Mouse (Mus musculus) limb, embryonic 12.5 days (tissue): ENCODE results near the gene Olfr15. TPM values are rescaled to one million over a fixed set of nuclear protein-coding genes. Genes with fewer than 3 reads are reported as not detected.
A peak's percentile ranks its signal among the peaks of the same experiment; 100 is the strongest.
"Not testable (repeated sequence)": the region's sequence is repeated elsewhere in the genome, so short reads cannot be mapped to it uniquely, and the experiment has no call there.

Experiments
- ATAC-seq: fragments of 200-750 bp; cut with Nextera tagmentation; 2 replicates; pipeline ENCODE4 v1.8.0; 2017; ENCODE audit warnings: low read depth, moderate TSS enrichment; ENCODE audit not compliant: insufficient number of reproducible peaks, insufficient read depth, low FRiP score, low TSS enrichment
- H3K27ac ChIP-seq: fragments of 300-500 bp; sonication (generic); 2 replicates; pipeline ENCODE4 v1.5.1; 2016; ENCODE audit warnings: mild to moderate bottlenecking, moderate library complexity
- H3K27me3 ChIP-seq: fragments of 300-500 bp; sonication (generic); 2 replicates; pipeline ENCODE4 v1.6.1; 2016; ENCODE audit warnings: mild to moderate bottlenecking, moderate library complexity
- H3K36me3 ChIP-seq: fragments of 300-500 bp; sonication (generic); 2 replicates; pipeline ENCODE4 v1.6.1; 2016; ENCODE audit warnings: mild to moderate bottlenecking, moderate library complexity
- H3K4me1 ChIP-seq: fragments of 300-500 bp; sonication (generic); replicated peaks from 2 replicates; pipeline ENCODE4 v1.6.1; 2016
- H3K4me2 ChIP-seq: fragments of 300-500 bp; sonication (generic); 2 replicates; pipeline ENCODE4 v1.6.1; 2016; ENCODE audit warnings: mild to moderate bottlenecking, moderate library complexity
- H3K4me3 ChIP-seq: fragments of 300-500 bp; sonication (generic); replicated peaks from 2 replicates; pipeline ENCODE4 v1.5.1; 2016; ENCODE audit warnings: mild to moderate bottlenecking
- H3K9ac ChIP-seq: fragments of 300-500 bp; sonication (generic); replicated peaks from 2 replicates; pipeline ENCODE4 v1.6.1; 2016; ENCODE audit warnings: mild to moderate bottlenecking, moderate library complexity
- H3K9me3 ChIP-seq: fragments of 300-500 bp; sonication (generic); 2 replicates; pipeline ENCODE4 v1.6.1; 2016; ENCODE audit warnings: mild to moderate bottlenecking, moderate library complexity
- WGBS: fragments of 180-500 bp; shearing (Covaris S2); methylation state at CpG from one replicate; pipeline ENCODE4 v1.1.7; 2016; 5-methylcytosine and 5-hydroxymethylcytosine counted together
- polyA plus RNA-seq: library from polyadenylated mRNA; unstranded; fragments of >200 nt; fragmentation: Nextera tagmentation; extraction: Ambion mirVana; gene quantifications from 2 replicates; pipeline ENCODE4 v1.2.1, GENCODE M21; 2016

The Olfr15 gene
- polyA plus RNA-seq, 1 experiment from 2014 or later = not detected

DNA sequence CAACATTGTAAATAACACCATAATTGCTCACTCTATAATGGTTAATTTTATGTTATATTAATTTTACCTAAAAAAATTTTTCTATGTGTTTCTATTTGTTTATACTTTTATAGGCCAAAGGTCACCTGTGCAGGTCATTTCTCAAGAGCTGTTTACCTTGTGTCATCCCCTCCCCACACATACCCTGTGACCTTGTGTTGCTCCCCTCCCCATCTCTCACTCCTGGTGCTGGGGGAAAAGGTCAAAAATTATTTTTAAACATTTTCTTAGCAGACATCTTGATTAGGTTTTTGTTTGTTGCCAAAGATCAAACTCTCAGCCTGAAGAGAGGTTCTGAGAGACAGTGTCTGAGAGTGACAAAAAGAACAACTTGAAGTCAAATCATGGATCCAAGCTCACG is 13.1 kb downstream of the Olfr15 start:
- Histone ChIP-seq H3K27ac (no peak overlapping the region), H3K9ac (no peak overlapping the region), H3K4me2 (no peak overlapping the region), H3K27me3 (peaks cover 8% of the 10 kb centered on the region; the same call in 1 of the 2 replicates), H3K4me3 (no peak overlapping the region), H3K4me1 (no peaks in the 10 kb centered on the region; the same call in 1 of the 2 replicates), H3K36me3 (no peaks in the 10 kb centered on the region), H3K9me3 (no peaks in the 10 kb centered on the region)
- WGBS = 59% methylated on average over 1 of the region's 1 CpGs
- no peak for ATAC-seq

DNA sequence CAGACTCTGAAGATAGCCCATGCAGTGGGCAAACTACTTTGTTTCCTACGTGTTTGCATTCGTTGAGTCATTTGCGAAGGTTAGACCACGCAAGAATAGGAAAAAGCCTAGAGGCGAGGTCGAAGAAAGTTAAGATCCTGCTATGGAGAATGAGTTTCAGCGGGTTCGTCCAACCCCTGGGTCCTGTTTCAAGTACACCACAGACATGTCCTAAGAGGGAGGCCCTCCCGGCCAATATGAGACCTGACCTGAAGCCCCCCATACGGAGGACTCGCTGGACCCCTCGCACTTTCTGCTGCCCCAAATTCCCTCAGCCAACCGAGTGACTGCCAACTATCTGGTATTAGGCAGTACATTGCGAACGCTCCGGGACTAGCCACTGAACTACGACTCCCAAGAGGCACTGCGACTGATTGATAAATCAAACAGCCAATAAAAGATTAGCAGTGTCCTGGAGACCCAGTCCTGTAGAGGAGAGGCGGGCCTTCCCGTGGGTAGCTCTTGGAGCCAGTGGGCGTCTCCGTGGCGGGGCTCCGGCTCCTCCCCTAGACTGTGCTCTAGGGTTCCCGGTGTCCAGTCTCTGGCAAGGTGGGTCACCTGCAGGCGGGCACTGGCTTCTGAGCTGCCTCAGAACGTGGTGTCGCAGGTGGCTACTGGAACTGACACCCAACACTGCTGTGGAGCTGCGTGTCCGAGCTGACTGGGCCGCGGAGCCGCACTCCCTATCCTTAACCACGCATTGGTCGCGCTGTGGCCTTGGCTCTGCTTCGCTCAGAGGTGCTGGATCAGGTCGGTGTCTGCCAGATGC is 16.2 kb downstream of the Olfr15 start, which contains the start of gene Zfp174:
Gene Zfp174, plus strand, starts transcription at position 558 of the 808 bp plus-strand sequence.
- no peaks in the 10 kb centered on the region for H3K36me3 ChIP-seq
- peak; percentile 100 for ATAC-seq
- peak within 1 kb of the TSS; percentile 63 for H3K4me2 ChIP-seq
- peak within 1 kb of the TSS; percentile 70 for H3K4me3 ChIP-seq
- no peaks in the 10 kb centered on the region; the same call in 1 of the 2 replicates for H3K4me1 ChIP-seq
- H3K9ac ChIP-seq = peak within 1 kb of the TSS; percentile 66
- H3K27me3 ChIP-seq = no peaks in the 10 kb centered on the region
- no peaks in the 10 kb centered on the region for H3K9me3 ChIP-seq
- WGBS = 4% methylated on average over 38 of the region's 38 CpGs
- H3K27ac ChIP-seq = 0 out of 2 replicates have a peak within 1 kb of the TSS, but pooled peaks have one; percentile 31

DNA sequence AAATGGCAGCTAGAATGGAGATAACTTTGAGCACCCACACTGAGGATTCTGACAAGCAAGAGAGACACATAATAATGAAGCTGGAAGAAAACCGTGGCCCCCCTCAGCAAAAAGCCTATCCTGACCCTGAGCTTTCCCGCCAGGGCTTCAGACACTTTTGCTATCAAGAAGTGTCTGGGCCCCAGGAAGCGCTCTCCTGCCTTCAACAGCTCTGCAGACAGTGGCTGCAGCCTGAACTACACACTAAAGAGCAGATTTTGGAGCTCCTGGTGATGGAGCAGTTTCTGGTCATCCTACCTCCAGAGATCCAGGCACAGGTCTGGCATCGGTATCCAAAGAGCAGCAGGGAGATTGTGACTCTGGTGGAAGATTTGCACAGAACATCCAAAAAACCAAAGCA is 17.2 kb downstream of the Olfr15 start:
- no peak overlapping the region for H3K27ac ChIP-seq
- H3K36me3 ChIP-seq = no peaks in the 10 kb centered on the region
- 69% methylated on average over 4 of the region's 4 CpGs for WGBS
- H3K27me3 ChIP-seq = no peaks in the 10 kb centered on the region
- H3K9ac ChIP-seq = no peak overlapping the region
- no peak for ATAC-seq
- no peaks in the 10 kb centered on the region for H3K9me3 ChIP-seq
- peak overlapping the region; percentile 63 for H3K4me2 ChIP-seq
- no peaks in the 10 kb centered on the region; the same call in 1 of the 2 replicates for H3K4me1 ChIP-seq
- peak overlapping the region; percentile 70 for H3K4me3 ChIP-seq

DNA sequence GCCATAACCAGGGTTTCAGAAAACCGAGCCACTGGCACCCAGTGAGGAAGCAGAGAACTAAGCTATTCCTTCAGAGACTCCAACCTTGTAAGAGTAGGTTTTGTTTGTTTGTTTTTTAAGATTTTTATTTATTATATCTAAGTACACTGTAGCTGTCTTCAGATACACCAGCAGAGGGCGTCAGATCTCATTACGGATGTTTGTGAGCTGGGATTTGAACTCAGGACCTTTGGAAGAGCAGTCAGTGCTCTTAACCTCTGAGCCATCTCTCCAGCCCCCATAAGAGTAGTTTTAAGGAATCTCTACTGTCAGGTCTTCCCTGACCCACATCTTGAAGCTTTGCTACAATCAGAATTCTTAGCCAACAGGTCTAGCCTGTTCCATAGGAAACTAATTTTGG is 17.7 kb downstream of the Olfr15 start:
- Histone ChIP-seq H3K4me3 (no peak overlapping the region), H3K9ac (no peak overlapping the region), H3K27ac (no peak overlapping the region), H3K4me1 (no peaks in the 10 kb centered on the region; the same call in 1 of the 2 replicates), H3K4me2 (no peak overlapping the region), H3K9me3 (no peaks in the 10 kb centered on the region), H3K27me3 (no peaks in the 10 kb centered on the region), H3K36me3 (no peaks in the 10 kb centered on the region)
- ATAC-seq = no peak
- WGBS = 77% methylated on average over 3 of the region's 3 CpGs

DNA sequence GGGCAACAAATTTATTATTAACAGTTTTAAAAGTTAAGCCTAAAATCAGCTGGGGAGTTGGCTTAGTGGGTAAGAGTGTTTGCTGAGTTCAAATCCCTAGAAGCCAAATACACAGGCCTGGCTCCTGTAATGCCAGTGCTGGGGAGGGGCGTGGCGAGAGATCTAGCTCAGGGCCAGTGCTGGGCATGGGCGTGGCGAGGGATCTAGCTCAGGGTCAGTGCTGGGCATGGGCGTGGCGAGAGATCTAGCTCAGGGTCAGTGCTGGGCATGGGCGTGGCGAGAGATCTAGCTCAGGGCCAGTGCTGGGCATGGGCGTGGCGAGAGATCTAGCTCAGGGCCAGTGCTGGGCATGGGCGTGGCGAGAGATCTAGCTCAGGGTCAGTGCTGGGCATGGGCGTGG is 20.6 kb downstream of the Olfr15 start:
- not testable (repeated sequence) for H3K9me3 ChIP-seq, H3K36me3 ChIP-seq, ATAC-seq, H3K27ac ChIP-seq, H3K4me1 ChIP-seq, H3K27me3 ChIP-seq, H3K9ac ChIP-seq, H3K4me2 ChIP-seq, H3K4me3 ChIP-seq
- 84% methylated on average over 13 of the region's 13 CpGs for WGBS

DNA sequence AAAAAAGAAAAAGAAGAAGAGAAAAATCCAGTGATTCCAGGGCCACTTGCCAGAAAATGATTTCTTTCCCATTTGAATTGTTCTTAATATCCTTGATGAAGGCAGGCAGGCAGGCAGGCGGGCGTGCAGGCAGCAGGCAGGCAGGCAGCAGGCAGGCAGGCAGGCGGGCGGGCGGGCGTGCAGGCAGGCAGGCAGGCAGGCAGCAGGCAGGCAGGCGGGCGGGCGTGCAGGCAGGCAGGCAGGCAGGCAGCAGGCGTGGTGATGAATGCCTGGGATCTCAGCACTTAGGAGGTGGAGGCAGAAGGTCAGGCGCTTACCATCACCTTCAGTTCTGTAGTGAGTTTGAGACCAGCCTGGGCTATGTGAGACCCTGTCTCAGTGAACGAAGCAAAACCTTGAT is 21.9 kb downstream of the Olfr15 start:
- no peaks in the 10 kb centered on the region; the same call in 1 of the 2 replicates for H3K4me1 ChIP-seq
- H3K4me2 ChIP-seq = no peak overlapping the region; the same call in 1 of the 2 replicates
- H3K4me3 ChIP-seq = no peak overlapping the region
- no peaks in the 10 kb centered on the region for H3K9me3 ChIP-seq
- 18% methylated on average over 12 of the region's 12 CpGs for WGBS
- H3K36me3 ChIP-seq = no peaks in the 10 kb centered on the region
- no peaks in the 10 kb centered on the region for H3K27me3 ChIP-seq
- ATAC-seq = no peak
- H3K27ac ChIP-seq = no peak overlapping the region
- no peak overlapping the region for H3K9ac ChIP-seq

DNA sequence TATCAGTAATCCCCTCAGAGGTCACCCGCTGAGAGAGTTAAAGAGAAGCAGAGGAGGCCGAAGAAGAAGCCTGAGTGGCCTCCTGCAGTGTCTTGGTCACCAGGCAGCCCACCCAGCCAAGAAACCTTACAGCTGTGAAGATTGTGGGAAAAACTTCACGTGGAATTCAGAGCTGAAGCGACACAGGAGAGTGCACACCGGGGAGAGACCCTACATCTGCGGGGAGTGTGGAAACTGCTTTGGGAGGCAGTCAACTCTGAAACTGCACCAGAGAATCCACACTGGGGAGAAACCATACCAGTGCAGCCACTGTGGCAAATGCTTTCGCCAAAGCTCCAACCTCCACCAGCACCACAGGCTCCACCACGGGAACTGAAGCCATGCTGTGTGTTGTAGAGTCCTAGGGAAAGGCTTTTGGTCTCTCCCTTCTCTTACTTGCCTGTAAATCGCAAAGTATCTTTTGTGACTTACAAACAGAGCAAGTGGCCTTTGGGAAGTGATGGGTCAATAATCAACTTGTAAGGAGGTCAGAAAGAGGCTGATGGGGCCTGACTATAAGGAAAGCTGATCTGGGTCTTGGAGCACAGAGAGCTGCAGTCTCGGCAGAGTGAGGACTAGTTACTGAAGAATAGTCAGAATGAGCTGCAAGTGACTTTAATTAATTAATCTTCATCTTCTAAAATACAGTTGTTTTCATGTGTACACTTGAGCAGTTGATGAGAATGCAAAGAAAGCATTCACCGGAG is 23.9 kb downstream of the Olfr15 start:
- Histone ChIP-seq H3K27me3 (no peaks in the 10 kb centered on the region), H3K9ac (no peak overlapping the region), H3K4me3 (no peak overlapping the region), H3K9me3 (no peaks in the 10 kb centered on the region), H3K36me3 (no peaks in the 10 kb centered on the region), H3K4me1 (no peaks in the 10 kb centered on the region), H3K4me2 (no peak overlapping the region), H3K27ac (no peak overlapping the region)
- ATAC-seq = no peak
- WGBS = 71% methylated on average over 11 of the region's 11 CpGs

DNA sequence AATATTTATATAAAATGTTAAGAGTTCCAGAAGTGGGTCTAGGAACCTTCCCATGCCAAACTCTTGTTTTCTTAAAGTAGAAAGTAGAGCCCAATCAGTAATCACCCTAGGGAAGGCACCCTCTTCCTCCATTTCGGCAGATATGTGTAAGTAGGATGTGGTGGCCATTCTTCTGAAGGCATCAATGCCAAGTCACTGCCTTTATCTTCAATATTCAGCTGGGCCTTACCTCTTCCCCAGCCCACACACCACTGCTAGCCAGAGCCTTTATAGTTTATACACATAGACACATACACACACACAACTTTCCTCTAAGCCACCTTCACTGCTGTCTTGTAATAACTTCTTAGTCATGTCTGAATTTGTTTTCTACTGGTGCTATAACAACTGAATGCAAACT is 25.1 kb downstream of the Olfr15 start:
- Histone ChIP-seq H3K9ac (no peak overlapping the region), H3K27me3 (no peaks in the 10 kb centered on the region), H3K4me1 (no peaks in the 10 kb centered on the region), H3K9me3 (no peaks in the 10 kb centered on the region), H3K27ac (no peak overlapping the region), H3K4me3 (no peak overlapping the region), H3K4me2 (no peak overlapping the region), H3K36me3 (peaks cover 4% of the 10 kb centered on the region)
- WGBS = 82% methylated on average over 1 of the region's 1 CpGs
- no peak for ATAC-seq

DNA sequence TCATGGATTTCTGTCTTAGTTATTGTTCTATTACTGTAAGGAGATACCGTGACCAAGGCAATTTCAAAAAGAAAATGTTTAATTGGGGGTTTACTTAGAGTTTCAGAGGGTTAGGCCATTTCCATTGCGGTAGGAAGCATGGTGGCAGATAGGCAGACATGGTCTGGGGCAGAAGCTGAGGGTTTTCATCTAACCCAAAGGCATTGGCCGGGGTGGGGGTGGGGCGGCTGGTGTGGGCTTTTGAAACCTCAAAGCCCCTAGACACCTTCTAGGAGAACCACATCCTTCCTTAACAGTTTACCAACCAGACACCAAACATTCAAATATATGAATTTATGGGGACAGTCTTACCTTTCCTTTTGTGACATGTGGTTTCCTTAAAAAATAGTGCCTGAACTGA is 28.6 kb downstream of the Olfr15 start:
- H3K27ac ChIP-seq = no peak overlapping the region
- H3K9ac ChIP-seq = no peak overlapping the region
- H3K9me3 ChIP-seq = no peaks in the 10 kb centered on the region
- 90% methylated on average over 4 of the region's 4 CpGs for WGBS
- peaks cover 24% of the 10 kb centered on the region for H3K36me3 ChIP-seq
- H3K4me1 ChIP-seq = no peaks in the 10 kb centered on the region
- no peak for ATAC-seq
- H3K4me2 ChIP-seq = no peak overlapping the region
- H3K27me3 ChIP-seq = no peaks in the 10 kb centered on the region
- no peak overlapping the region for H3K4me3 ChIP-seq

DNA sequence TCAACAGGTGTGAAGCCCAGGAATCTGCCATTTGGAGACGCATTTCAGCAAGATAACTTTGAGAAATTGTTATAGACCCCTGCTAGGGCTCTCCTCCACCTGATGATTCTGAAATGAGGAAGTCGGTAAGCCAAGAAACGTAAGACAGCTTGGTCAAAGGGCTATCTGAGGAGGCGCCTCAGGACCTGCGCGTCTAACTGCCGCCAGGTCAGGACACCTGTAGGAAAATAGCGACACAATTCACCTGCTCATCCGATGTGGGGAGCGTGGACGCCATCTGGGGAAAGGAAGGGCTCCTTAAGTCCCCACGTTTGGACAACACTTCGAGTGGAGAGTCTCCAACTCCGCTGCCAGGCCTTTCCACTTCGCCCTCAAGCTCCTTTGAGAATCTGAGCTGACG is 41.1 kb downstream of the Olfr15 start:
- Histone ChIP-seq H3K27ac (peak overlapping the region; percentile 23; the same call in 1 of the 2 replicates), H3K4me1 (peaks cover 12% of the 10 kb centered on the region), H3K4me2 (peak overlapping the region; percentile 85), H3K9me3 (no peaks in the 10 kb centered on the region), H3K36me3 (peaks cover 23% of the 10 kb centered on the region), H3K27me3 (no peaks in the 10 kb centered on the region), H3K4me3 (peak overlapping the region; percentile 53), H3K9ac (peak overlapping the region; percentile 69)
- ATAC-seq = peak; percentile 21; the same call in 1 of the 2 replicates
- WGBS = 1% methylated on average over 16 of the region's 16 CpGs
